Mouse (Mus musculus) heart, adult 2 months (tissue): ENCODE data around the gene Zfp648. TPM values are rescaled to one million over a fixed set of nuclear protein-coding genes. Genes with fewer than 3 reads are reported as not detected.

ENCODE experiments used
- DNase-seq, 2 experiments: peaks; one replicate each; pipeline ENCODE4 v3.0.0; 2021
- H3K27ac ChIP-seq: fragments of 200-600 bp; 2 replicates; pipeline ENCODE4 v1.8.1; 2022
- H3K27me3 ChIP-seq: fragments of 200-500 bp; 2 replicates; pipeline ENCODE4 v1.6.1; 2012; ENCODE audit warnings: mild to moderate bottlenecking, low read length, inconsistent platforms, mixed read lengths; ENCODE audit not compliant: control insufficient read depth, insufficient read depth
- H3K36me3 ChIP-seq: fragments of 200-500 bp; 2 replicates; pipeline ENCODE4 v1.6.1; 2012; ENCODE audit warnings: low read length, inconsistent platforms; ENCODE audit not compliant: control insufficient read depth, insufficient read depth
- H3K4me1 ChIP-seq: fragments of 200-500 bp; 2 replicates; pipeline ENCODE4 v1.6.1; 2011; ENCODE audit warnings: low read length; ENCODE audit not compliant: control insufficient read depth, insufficient read depth
- H3K4me3 ChIP-seq: fragments of 200-600 bp; 2 replicates; pipeline ENCODE4 v1.8.1; 2022
- H3K79me2 ChIP-seq: fragments of 200-500 bp; replicated peaks from 2 replicates; pipeline ENCODE4 v1.6.1; 2012; ENCODE audit warnings: mild to moderate bottlenecking, inconsistent platforms, low read length, moderate library complexity, mixed read lengths; ENCODE audit not compliant: control insufficient read depth, insufficient read depth
- H3K9ac ChIP-seq: fragments of 200-500 bp; 2 replicates; pipeline ENCODE4 v1.6.1; 2012; ENCODE audit warnings: low read depth, mild to moderate bottlenecking, control low read depth, inconsistent platforms, low read length, mixed read lengths
- CTCF ChIP-seq: fragments of 200-600 bp; IDR thresholded peaks from 2 replicates; pipeline ENCODE4 v1.8.1; 2022; ENCODE audit warnings: antibody characterized with exemption, mild to moderate bottlenecking, moderate library complexity
- EP300 ChIP-seq: fragments of 200-500 bp; IDR thresholded peaks from 2 replicates; pipeline ENCODE4 v1.6.1; 2011; ENCODE audit warnings: low read depth, low read length, control low read depth; ENCODE audit not compliant: insufficient read depth
- POLR2A ChIP-seq: fragments of 200-500 bp; IDR thresholded peaks from 2 replicates; pipeline ENCODE4 v1.6.1; 2011; ENCODE audit warnings: mild to moderate bottlenecking, low read depth, low read length, control low read depth; ENCODE audit not compliant: insufficient read depth
- WGBS: fragments of 180-500 bp; shearing (Covaris S2); methylation state at CpG from one replicate; pipeline ENCODE4 v1.1.7; 2018; 5-methylcytosine and 5-hydroxymethylcytosine counted together
- intact Hi-C: fragments of 180-260 bp; cut with DNase I; formaldehyde crosslinking; loops from one replicate; pipeline ENCODE4 v1.15.1; 2025
- polyA plus RNA-seq: library from polyadenylated mRNA; depleted of rRNA; stranded (reverse); fragments of >200 nt; gene quantifications from 2 replicates; pipeline ENCODE4 v1.2.3, GENCODE M21; 2012
- total RNA-seq, 2 experiments: library from RNA; stranded (reverse); gene quantifications; 2 replicates each; pipeline ENCODE4 v1.2.3; 2021

Gene Zfp648
- total and polyA plus RNA-seq, 3 experiments: not detected

GRCm38 (mm10) chr1:154234814-154235213, 33.8 kb downstream of the Zfp648 start:
- TF ChIP-seq CTCF (no peak), EP300 (no peak), POLR2A (no peak)
- no peak overlapping the region for H3K27ac ChIP-seq
- no peaks in the 10 kb centered on the region for H3K79me2 ChIP-seq
- no peak overlapping the region for H3K9ac ChIP-seq
- no peaks in the 10 kb centered on the region for H3K36me3 ChIP-seq
- intact Hi-C loops: no loop called here
- H3K27me3 ChIP-seq: no peaks in the 10 kb centered on the region
- H3K4me3 ChIP-seq: no peak overlapping the region
- 82% methylated on average over 9 of the region's 9 CpGs for WGBS
- no peaks in the 10 kb centered on the region for H3K4me1 ChIP-seq
- no peak for DNase-seq

DNA sequence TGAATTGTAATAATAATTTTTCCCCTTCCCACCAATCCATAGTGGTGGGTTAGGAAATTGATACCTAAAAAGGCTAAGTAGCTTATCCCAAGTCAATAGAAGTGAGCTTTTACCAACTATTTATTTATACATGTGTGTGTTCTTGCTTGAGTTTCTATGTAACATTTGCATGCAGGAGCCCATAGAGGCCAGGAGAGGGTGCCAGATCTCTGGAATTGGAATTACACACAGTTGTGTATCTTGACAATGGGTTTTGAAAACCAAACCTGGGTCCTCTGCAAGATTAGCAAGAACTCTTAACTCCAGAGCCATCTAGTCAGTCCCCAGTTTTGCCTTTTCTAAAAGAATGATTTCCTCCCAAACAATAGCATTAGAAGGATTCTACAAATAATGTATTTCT, 37.9 kb downstream of the Zfp648 start:
- TF ChIP-seq CTCF: peak; percentile 50
- no peak for TF ChIP-seq POLR2A
- no peak overlapping the region for H3K27ac ChIP-seq
- no peak overlapping the region for H3K4me3 ChIP-seq
- no peaks in the 10 kb centered on the region for H3K36me3 ChIP-seq
- no peak for DNase-seq
- H3K27me3 ChIP-seq: no peaks in the 10 kb centered on the region
- intact Hi-C loops: no loop called here
- H3K9ac ChIP-seq: no peak overlapping the region
- no peaks in the 10 kb centered on the region for H3K79me2 ChIP-seq
- H3K4me1 ChIP-seq: no peaks in the 10 kb centered on the region

GRCm38 (mm10) chr1:154251186-154251585, 50.2 kb downstream of the Zfp648 start:
- no peak overlapping the region for H3K27ac ChIP-seq
- no peak overlapping the region for H3K4me3 ChIP-seq
- no peaks in the 10 kb centered on the region for H3K36me3 ChIP-seq
- no peaks in the 10 kb centered on the region for H3K27me3 ChIP-seq
- no peak for DNase-seq
- no peak for TF ChIP-seq CTCF
- no peak for TF ChIP-seq EP300
- no peak for TF ChIP-seq POLR2A
- H3K9ac ChIP-seq: no peak overlapping the region
- no peaks in the 10 kb centered on the region for H3K4me1 ChIP-seq
- no peaks in the 10 kb centered on the region for H3K79me2 ChIP-seq
- WGBS: 68% methylated on average over 2 of the region's 2 CpGs
- intact Hi-C loops: no loop called here

GRCm38 (mm10) chr1:154252739-154253138, 51.8 kb downstream of the Zfp648 start:
- H3K4me3 ChIP-seq: no peak overlapping the region
- no peaks in the 10 kb centered on the region for H3K36me3 ChIP-seq
- H3K4me1 ChIP-seq: no peaks in the 10 kb centered on the region
- DNase-seq: no peak
- H3K9ac ChIP-seq: no peak overlapping the region
- intact Hi-C loops: no loop called here
- 48% methylated on average over 5 of the region's 5 CpGs for WGBS
- H3K79me2 ChIP-seq: no peaks in the 10 kb centered on the region
- no peak overlapping the region for H3K27ac ChIP-seq
- TF ChIP-seq EP300 (no peak), CTCF (no peak), POLR2A (no peak)
- no peaks in the 10 kb centered on the region for H3K27me3 ChIP-seq
